In genomic region chr16:88823736-88824135, GRCm38 (mm10) we compare ENCODE assay signal across 10 mouse cellular contexts. TPM values are rescaled to one million over a fixed set of nuclear protein-coding genes. Genes with fewer than 3 reads are reported as not detected.
DNase-seq lines count a peak whose midpoint lies in the region; ATAC-seq and TF ChIP-seq lines count a peak whose summit lies in the region.
"Had no signal": no experiment of that assay in that cellular context is flagged by ENCODE, and none has a peak within 500 bp of the region (broad histone marks: within the 10 kb centered on the region; RNA-seq: fewer than 3 reads in every experiment).

No protein-coding gene starts in this region.

- H3K36me3 ChIP-seq in kidney, adult 2 months (ENCODE audit: control insufficient read depth, insufficient read depth, low read length), result no peaks in the 10 kb centered on the region
- no peaks in the 10 kb centered on the region for H3K36me3 ChIP-seq in stomach, postnatal 0 days (ENCODE audit: control insufficient read depth, insufficient read depth, low read length)

- H3K4me3 ChIP-seq in kidney, adult 2 months (ENCODE audit: insufficient read depth, low read depth, low read length), result no peak overlapping the region
- no peak overlapping the region for H3K4me3 ChIP-seq in stomach, postnatal 0 days (ENCODE audit: low read depth, low read length)

- H3K4me2 ChIP-seq in stomach, postnatal 0 days (replicated peaks; ENCODE audit: low read depth), result no peak overlapping the region

- TF ChIP-seq CTCF in kidney, adult 2 months (conservative IDR thresholded peaks at IDR 0.05; ENCODE audit: insufficient read depth, insufficient read length, low read depth, low read length), result peak; percentile 41; the same call in 1 of the 2 replicates
- TF ChIP-seq CTCF in stomach, postnatal 0 days (IDR thresholded peaks at IDR 0.05; ENCODE audit: low read depth), result peak; percentile 74

- no peak for ATAC-seq in stomach, postnatal 0 days (ENCODE audit: low FRiP score, low TSS enrichment)
- no peak for ATAC-seq in erythroblast, adult 5-6 weeks (replicated peaks; ENCODE audit: low FRiP score, poor library complexity, severe bottlenecking)

- no peak overlapping the region for H3K27ac ChIP-seq in kidney, adult 2 months (ENCODE audit: insufficient read depth, low read depth, low read length)
- H3K27ac ChIP-seq in stomach, postnatal 0 days (replicated peaks), result no peak overlapping the region
- H3K27ac ChIP-seq: macrophage had no signal

- TF ChIP-seq EP300 in stomach, postnatal 0 days (optimal IDR thresholded peaks at IDR 0.05), result no peak

- H3K9ac ChIP-seq in stomach, postnatal 0 days (ENCODE audit: low read length), result no peak overlapping the region

- no peaks in the 10 kb centered on the region for H3K4me1 ChIP-seq in kidney, adult 2 months (ENCODE audit: control insufficient read depth, insufficient read depth, low read length)
- H3K4me1 ChIP-seq in stomach, postnatal 0 days (replicated peaks; ENCODE audit: control insufficient read depth, insufficient read depth), result no peaks in the 10 kb centered on the region

- 78% methylated on average over 3 of the region's 3 CpGs for WGBS in kidney, adult 2 months
- 79% methylated on average over 3 of the region's 3 CpGs for WGBS in stomach, postnatal 0 days

- peak; percentile 51 for DNase-seq in kidney, adult 2 months
- DNase-seq in kidney, adult 18-20 months, result no peak
- peak; percentile 6 to 19 for DNase-seq in right cerebral cortex, adult 2 months (ENCODE audit: low spot score in 2 of 2)
- no peak for DNase-seq in right cerebral cortex, postnatal 4 days
- DNase-seq in embryo, embryonic 10.5 days (ENCODE audit: low spot score), result peak; percentile 72
- no peak for DNase-seq in stomach, postnatal 0 days (ENCODE audit: low spot score)

- H3K27me3 ChIP-seq in kidney, adult 2 months (replicated peaks; ENCODE audit: control insufficient read depth, insufficient read depth, low read length), result no peaks in the 10 kb centered on the region
- H3K27me3 ChIP-seq in stomach, postnatal 0 days (ENCODE audit: control insufficient read depth, insufficient read depth, low read length), result no peaks in the 10 kb centered on the region

- no peaks in the 10 kb centered on the region for H3K9me3 ChIP-seq in stomach, postnatal 0 days (ENCODE audit: control insufficient read depth, low read length)

- no peak for TF ChIP-seq POLR2A in kidney, adult 2 months (IDR thresholded peaks at IDR 0.05; ENCODE audit: low read depth, low read length)

RNA-seq across cellular contexts. Expression of gene Krtap14, which starts 2.2 kb away (rescaled TPM):
- polyA plus RNA-seq in kidney, adult 2 months (2012; rRNA removed), result not detected in 2 replicates
- not detected in 2 replicates for polyA plus RNA-seq in stomach, postnatal 0 days (2015; fragmentation: Nextera tagmentation; extraction: Ambion mirVana)
- not detected in 2 replicates for total RNA-seq in erythroblast, adult 5-6 weeks (2015; ENCODE audit: low replicate concordance)
- total RNA-seq in erythroblast, adult 5-6 weeks (2017; ENCODE audit: low replicate concordance), result not detected in 2 replicates
- polyA plus RNA-seq: heart, embryonic 14.5 days; macrophage; spleen, adult 2 months had no signal

RNA-seq across cellular contexts. Expression of gene Krtap15, which starts 3.7 kb away (rescaled TPM):
- not detected in 2 replicates for polyA plus RNA-seq in kidney, adult 2 months (2012; rRNA removed)
- not detected in 2 replicates for polyA plus RNA-seq in stomach, postnatal 0 days (2015; fragmentation: Nextera tagmentation; extraction: Ambion mirVana)
- total RNA-seq in erythroblast, adult 5-6 weeks (2015; ENCODE audit: low replicate concordance), result not detected in 2 replicates
- not detected in 2 replicates for total RNA-seq in erythroblast, adult 5-6 weeks (2017; ENCODE audit: low replicate concordance)
- polyA plus RNA-seq: heart, embryonic 14.5 days; macrophage; spleen, adult 2 months had no signal

RNA-seq across cellular contexts. Expression of gene Gm20741, which starts 11.7 kb away (rescaled TPM):
- polyA plus RNA-seq in kidney, adult 2 months (2012; rRNA removed), result not detected in 2 replicates
- not detected in 2 replicates for polyA plus RNA-seq in stomach, postnatal 0 days (2015; fragmentation: Nextera tagmentation; extraction: Ambion mirVana)
- not detected in 2 replicates for total RNA-seq in erythroblast, adult 5-6 weeks (2015; ENCODE audit: low replicate concordance)
- total RNA-seq in erythroblast, adult 5-6 weeks (2017; ENCODE audit: low replicate concordance), result not detected in 2 replicates
- polyA plus RNA-seq: heart, embryonic 14.5 days; macrophage; spleen, adult 2 months had no signal

RNA-seq across cellular contexts. Expression of gene Krtap19-1, which starts 45.5 kb away (rescaled TPM):
- polyA plus RNA-seq in kidney, adult 2 months (2012; rRNA removed), result not detected in 2 replicates
- polyA plus RNA-seq in stomach, postnatal 0 days (2015; fragmentation: Nextera tagmentation; extraction: Ambion mirVana), result not detected in 2 replicates
- not detected in 2 replicates for total RNA-seq in erythroblast, adult 5-6 weeks (2015; ENCODE audit: low replicate concordance)
- not detected in 2 replicates for total RNA-seq in erythroblast, adult 5-6 weeks (2017; ENCODE audit: low replicate concordance)
- polyA plus RNA-seq: heart, embryonic 14.5 days; macrophage; spleen, adult 2 months had no signal

RNA-seq across cellular contexts. Expression of gene Gm5965, which starts 46.0 kb away (rescaled TPM):
- polyA plus RNA-seq in kidney, adult 2 months (2012; rRNA removed), result not detected in 2 replicates
- not detected in 2 replicates for polyA plus RNA-seq in stomach, postnatal 0 days (2015; fragmentation: Nextera tagmentation; extraction: Ambion mirVana)
- not detected in 2 replicates for total RNA-seq in erythroblast, adult 5-6 weeks (2015; ENCODE audit: low replicate concordance)
- total RNA-seq in erythroblast, adult 5-6 weeks (2017; ENCODE audit: low replicate concordance), result not detected in 2 replicates
- polyA plus RNA-seq: heart, embryonic 14.5 days; macrophage; spleen, adult 2 months had no signal

Comparison
In these comparisons a context has a peak if more than half of its experiments do, and no peak if none do; other contexts are left out.
1. DNase-seq: peak in kidney, adult 2 months (single experiment), right cerebral cortex, adult 2 months (2 of 2) and embryo, embryonic 10.5 days (single experiment); none in kidney, adult 18-20 months (single experiment), right cerebral cortex, postnatal 4 days (single experiment) and stomach, postnatal 0 days (single experiment).